ENCODE assay signal across 8 mouse cellular contexts in the genomic region with DNA sequence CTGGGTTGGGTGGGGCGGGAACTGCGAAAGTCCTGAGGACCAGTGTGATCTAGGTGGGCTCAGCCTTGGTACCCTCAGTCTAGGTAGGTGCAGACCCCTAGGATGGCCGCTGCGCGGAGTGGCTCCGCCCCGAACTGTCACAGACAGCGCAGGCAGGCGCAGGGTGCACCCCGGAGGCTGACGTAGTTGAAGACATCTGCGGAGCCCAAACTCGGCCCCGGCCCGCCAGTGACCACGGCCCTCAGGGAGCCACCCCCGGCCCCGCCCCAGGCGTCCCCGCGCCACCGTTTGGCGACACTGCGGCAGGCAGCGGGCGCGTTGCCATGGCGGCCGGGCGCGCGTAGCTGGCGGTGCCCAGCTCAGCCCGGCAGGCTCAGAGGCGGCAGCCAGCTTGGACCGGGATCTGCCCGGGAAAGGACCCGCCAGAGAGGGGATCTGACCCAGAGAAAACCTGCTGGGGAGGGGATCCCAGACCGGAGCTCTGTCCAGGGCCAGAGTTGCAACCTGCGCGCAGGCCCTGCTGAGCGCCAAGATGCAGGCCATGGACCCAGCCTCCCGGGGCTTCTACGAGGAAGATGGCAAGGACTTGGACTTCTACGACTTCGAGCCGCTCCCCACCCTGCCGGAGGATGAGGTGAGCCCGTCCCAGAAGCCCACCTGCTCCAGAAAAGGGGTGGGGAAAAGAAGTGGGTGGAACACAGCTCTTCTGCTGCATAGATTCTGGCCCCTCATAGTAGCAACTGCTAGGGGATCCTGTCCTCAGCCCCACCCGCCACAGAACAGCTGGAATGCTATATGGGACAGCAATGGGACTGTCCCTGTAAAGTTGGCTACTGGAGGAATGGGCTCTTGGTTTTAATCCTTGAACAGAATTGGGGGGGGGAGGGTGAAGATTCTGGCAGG. TPM values are rescaled to one million over a fixed set of nuclear protein-coding genes. Genes with fewer than 3 reads are reported as not detected.
DNase-seq lines count a peak whose midpoint lies in the region; ATAC-seq lines count a peak whose summit lies in the region.

A gene (plus strand): TSS at position 42 of the 903 bp plus-strand sequence.

- WGBS in lung, embryonic 15.5 days, result 2% methylated on average over 50 of the region's 50 CpGs

- ATAC-seq in lung, embryonic 15.5 days (ENCODE audit: borderline replicate concordance, extremely low read depth, low FRiP score, low TSS enrichment), result peak; percentile 67; the same call in 1 of the 2 replicates

- H3K4me2 ChIP-seq in lung, embryonic 15.5 days, result peak within 1 kb of the TSS; percentile 76

- H3K9ac ChIP-seq in lung, embryonic 15.5 days, result no peak within 1 kb of the TSS

- peak within 1 kb of the TSS; percentile 39 for H3K4me3 ChIP-seq in lung, embryonic 15.5 days

- peaks cover 47% of the 10 kb centered on the region for H3K27me3 ChIP-seq in lung, embryonic 15.5 days

- H3K9me3 ChIP-seq in lung, embryonic 15.5 days, result no peaks in the 10 kb centered on the region

- DNase-seq in kidney, postnatal 14 days, result peak; percentile 31
- no peak for DNase-seq in kidney, postnatal 25 days
- DNase-seq in cerebellum, adult 9-11 months, result peak; percentile 88
- peak; percentile 51 to 57 for DNase-seq in frontal cortex, postnatal 25 days (ENCODE audit: low spot score in 2 of 2)
- peak; percentile 75 to 84 for DNase-seq in layer of hippocampus, adult 18-20 months (ENCODE audit: low spot score in 2 of 2)
- peak; percentile 76 for DNase-seq in right cerebral cortex, postnatal 4 days
- no peak for DNase-seq in spleen, postnatal 10 days (ENCODE audit: low spot score in 2 of 2)

- peaks cover 10% of the 10 kb centered on the region for H3K4me1 ChIP-seq in lung, embryonic 15.5 days

- no peaks in the 10 kb centered on the region for H3K36me3 ChIP-seq in lung, embryonic 15.5 days

- no peak within 1 kb of the TSS for H3K27ac ChIP-seq in lung, embryonic 15.5 days

RNA-seq across cellular contexts. Expression of the gene that starts here (rescaled TPM):
- total RNA-seq in layer of hippocampus, adult 18-20 months (2021), result 10 to 100 TPM; 84.7 to 86.2 TPM
- 0.64 and 0.69 TPM in 2 replicates for polyA plus RNA-seq in lung, embryonic 15.5 days (2015; fragmentation: Nextera tagmentation; extraction: Ambion mirVana)

Comparison
In these comparisons a context has a peak if more than half of its experiments do, and no peak if none do; other contexts are left out.
1. DNase-seq: peak in kidney, postnatal 14 days (single experiment), cerebellum, adult 9-11 months (single experiment), frontal cortex, postnatal 25 days (2 of 2), layer of hippocampus, adult 18-20 months (2 of 2) and right cerebral cortex, postnatal 4 days (single experiment); none in kidney, postnatal 25 days (0 of 2) and spleen, postnatal 10 days (0 of 2).
2. Peak in ATAC-seq, H3K4me3 ChIP-seq and H3K4me2 ChIP-seq in lung, embryonic 15.5 days; RNA of the gene not detected or under 1 TPM.